Mouse (Mus musculus) erythroblast, embryonic 14.5 days (primary cell): Measurements from ENCODE around the gene Msrb2.

Experiments used
- GATA1 ChIP-seq: IDR thresholded peaks from 2 replicates; pipeline ENCODE4 v1.6.1; 2012; ENCODE audit warnings: low read length, inconsistent platforms, mixed read lengths
- TAL1 ChIP-seq: IDR thresholded peaks from 3 replicates; pipeline ENCODE4 v1.6.1; 2012; ENCODE audit warnings: low read length, inconsistent platforms, mixed read lengths

- TF ChIP-seq TAL1: no peak
- TF ChIP-seq GATA1: no peak
Measured at GRCm38 (mm10) chr2:19385772-19386171, 14.5 kb downstream of the Msrb2 start.
